Mouse (Mus musculus): ENCODE data around the gene Mta2.
"Not testable (repeated sequence)": the region's sequence is repeated elsewhere in the genome, so short reads cannot be mapped to it uniquely, and the experiment has no call there.

Gene Mta2

GRCm38 (mm10) chr19:8941515-8942217 lies at the start of gene Mta2:
TSS of gene Mta2 (plus strand) at chr19:8941875.
- DNase-seq (ENCODE audit: low read depth) = peak; percentile 97

DNA sequence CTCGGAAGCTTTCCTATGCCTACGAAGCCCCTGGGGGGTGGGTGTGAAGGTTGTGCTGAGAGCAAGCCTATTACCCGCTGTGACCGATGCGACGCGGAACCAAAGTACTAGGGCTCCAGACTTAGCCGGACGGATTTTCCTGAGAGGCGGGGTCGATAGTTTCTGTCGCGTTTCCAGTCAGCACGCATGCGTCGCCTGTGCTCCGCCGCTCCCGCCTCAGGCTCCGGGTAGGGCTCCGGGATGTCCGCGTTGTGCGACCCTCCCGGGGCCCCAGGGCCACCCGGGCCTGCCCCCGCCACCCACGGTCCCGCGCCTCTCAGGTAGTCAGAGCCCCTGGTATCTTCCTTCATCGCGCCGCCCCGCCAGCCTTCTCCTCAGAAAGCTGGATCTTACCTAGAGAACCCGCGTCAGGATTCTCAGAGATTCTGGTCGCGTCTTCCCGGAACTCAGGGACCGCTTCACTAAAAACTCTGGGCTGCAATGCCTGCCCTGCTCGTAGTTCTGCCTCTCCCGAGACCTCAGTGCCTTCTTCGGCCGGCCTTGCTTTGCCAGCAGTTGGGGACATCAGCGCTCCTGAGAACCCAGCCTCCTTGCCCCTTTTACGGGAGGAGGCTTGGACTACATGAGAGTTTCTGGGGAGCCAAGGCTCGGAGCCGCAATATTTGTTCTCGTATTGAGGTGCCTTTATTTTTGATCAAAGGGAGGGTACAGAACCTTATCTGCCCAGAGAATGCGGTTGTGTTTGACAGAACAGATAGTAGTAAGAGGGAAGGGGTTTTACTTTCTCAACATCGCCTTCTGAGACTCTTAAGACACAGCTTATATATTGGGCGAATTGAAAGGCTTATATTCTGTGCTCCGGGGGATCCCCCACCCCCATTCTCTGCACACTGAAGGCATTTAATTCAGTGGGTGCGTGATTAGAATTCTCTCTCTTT lies 48.6 kb upstream of the Mta2 start, which contains the start of gene Ints5:
TSS of gene Ints5 (plus strand) at position 177 of the 938 bp plus-strand sequence.
- DNase-seq (ENCODE audit: low read depth) = peak; percentile 90

DNA sequence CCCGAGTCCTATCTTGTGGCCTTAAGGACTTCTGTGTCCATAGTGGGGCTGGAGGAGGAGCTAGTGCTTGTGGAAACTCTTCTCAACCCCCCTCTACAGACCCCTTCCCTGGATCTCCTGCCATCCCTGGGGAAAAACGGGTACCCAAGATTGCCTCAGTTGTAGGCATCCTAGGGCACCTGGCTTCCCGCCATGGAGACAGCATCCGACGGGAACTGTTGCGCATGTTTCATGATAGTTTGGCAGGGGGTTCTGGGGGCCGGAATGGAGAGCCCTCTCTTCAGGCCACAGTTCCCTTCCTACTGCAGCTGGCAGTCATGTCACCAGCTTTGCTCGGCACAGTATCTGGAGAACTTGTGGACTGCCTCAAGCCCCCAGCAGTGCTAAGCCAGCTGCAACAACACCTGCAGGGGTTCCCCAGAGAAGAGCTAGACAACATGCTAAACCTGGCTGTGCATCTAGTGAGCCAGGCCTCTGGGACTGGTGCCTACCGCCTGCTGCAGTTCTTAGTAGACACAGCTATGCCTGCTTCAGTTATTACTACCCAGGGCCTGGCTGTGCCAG lies 46.2 kb upstream of the Mta2 start:
- no peak for DNase-seq (ENCODE audit: low read depth)

DNA sequence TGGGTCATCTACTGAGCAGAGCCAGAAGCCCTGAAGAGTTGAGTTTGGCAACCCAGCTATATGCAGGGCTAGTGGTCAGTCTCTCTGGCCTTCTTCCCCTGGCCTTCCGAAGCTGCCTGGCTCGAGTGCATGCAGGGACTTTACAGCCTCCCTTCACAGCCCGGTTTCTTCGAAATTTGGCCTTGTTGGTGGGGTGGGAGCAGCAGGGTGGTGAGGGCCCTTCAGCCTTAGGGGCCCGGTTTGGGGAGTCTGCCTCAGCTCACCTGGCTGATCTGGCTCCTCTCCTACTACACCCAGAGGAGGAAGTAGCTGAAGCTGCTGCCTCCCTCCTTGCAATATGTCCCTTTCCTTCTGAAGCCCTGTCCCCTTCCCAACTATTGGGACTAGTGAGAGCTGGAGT lies 45.4 kb upstream of the Mta2 start:
- not testable (repeated sequence) for DNase-seq (ENCODE audit: low read depth)

- DNase-seq (ENCODE audit: low read depth) = not testable (repeated sequence)
These were observed 44.3 kb upstream of the Mta2 start for GRCm38 (mm10) chr19:8897211-8897864.

- peak; percentile 96 for DNase-seq (ENCODE audit: low read depth)
These were observed 43.7 kb upstream of the Mta2 start, which contains the start of gene Ganab for GRCm38 (mm10) chr19:8897865-8898495. TSS of gene Ganab (plus strand) at chr19:8898071.

DNA sequence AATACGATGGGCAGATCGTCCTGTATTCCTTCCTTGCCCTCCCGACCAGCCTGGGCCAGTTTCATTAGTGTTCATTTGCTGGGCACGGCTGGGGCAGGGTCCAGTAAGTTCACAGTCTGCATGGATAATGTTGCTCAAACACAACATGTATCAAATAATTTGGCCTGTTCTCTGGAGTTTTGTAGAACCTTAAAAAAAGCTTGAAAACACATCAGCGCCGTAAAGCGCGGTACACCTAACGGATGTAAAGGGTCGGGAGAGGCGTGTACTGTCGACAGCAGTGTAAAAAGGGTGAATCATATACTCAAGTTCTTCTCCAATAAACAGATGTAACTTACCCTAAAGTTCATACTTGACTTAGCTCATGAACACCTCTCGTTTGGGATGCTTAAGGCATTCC lies 43.1 kb upstream of the Mta2 start:
- DNase-seq (ENCODE audit: low read depth) = no peak

GRCm38 (mm10) chr19:8899079-8899478 lies 42.6 kb upstream of the Mta2 start:
- DNase-seq (ENCODE audit: low read depth) = no peak

- no peak for DNase-seq (ENCODE audit: low read depth)
These were observed 38.3 kb upstream of the Mta2 start for GRCm38 (mm10) chr19:8903412-8903811.

DNA sequence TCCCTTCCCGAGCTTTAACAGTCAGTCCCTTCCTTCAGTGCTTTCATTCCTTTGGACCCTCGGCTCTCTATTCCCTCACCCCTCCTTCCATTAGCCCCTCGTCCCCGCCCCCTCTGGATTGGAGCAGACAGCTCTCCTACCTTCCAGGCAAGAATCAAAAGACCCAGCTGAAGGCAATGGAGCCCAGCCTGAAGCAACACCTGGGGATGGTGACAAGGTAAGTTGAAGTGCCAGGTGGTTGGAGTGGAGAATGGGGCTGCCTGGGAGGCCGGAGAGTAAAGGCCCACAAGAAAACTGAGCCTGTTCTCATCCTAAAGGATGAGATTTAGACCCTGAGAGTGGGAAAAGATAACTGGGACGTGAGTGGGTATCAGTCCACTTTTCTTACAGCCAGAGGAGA lies 33.1 kb upstream of the Mta2 start:
- no peak for DNase-seq (ENCODE audit: low read depth)

- no peak for DNase-seq (ENCODE audit: low read depth)
These were observed 29.9 kb upstream of the Mta2 start for GRCm38 (mm10) chr19:8911810-8912209.

GRCm38 (mm10) chr19:8914212-8914611 lies 27.5 kb upstream of the Mta2 start:
- DNase-seq (ENCODE audit: low read depth) = no peak

DNA sequence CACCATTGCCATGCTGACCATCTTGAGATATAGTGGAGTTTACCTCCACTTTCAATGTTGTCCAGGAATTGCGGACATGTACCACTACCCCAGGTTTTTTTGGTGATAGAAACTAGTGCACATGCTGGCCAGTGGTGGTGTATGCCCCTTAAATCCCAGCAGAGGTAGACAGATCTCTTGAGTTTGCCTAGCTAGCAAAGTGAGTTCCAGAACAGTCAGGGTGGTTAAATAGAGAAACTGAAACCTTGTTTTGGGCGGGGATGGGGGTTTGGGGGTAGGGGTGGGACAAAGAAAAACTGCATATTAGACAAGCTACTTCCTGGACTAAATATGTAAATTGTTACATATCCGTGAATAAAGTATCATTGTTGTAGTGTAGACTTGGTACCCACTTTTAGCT lies 22.7 kb upstream of the Mta2 start:
- no peak for DNase-seq (ENCODE audit: low read depth)

GRCm38 (mm10) chr19:8919684-8920072 lies 22.0 kb upstream of the Mta2 start:
- no peak for DNase-seq (ENCODE audit: low read depth)

GRCm38 (mm10) chr19:8920073-8920736 lies 21.5 kb upstream of the Mta2 start, which contains the start of gene B3gat3:
TSS of gene B3gat3 (plus strand) at chr19:8920374.
- DNase-seq (ENCODE audit: low read depth) = peak; percentile 85

- DNase-seq (ENCODE audit: low read depth) = no peak
These were observed 20.8 kb upstream of the Mta2 start for GRCm38 (mm10) chr19:8920836-8921291.

GRCm38 (mm10) chr19:8921741-8922140 lies 19.9 kb upstream of the Mta2 start:
- DNase-seq (ENCODE audit: low read depth) = no peak

GRCm38 (mm10) chr19:8926766-8927165 lies 14.9 kb upstream of the Mta2 start:
- DNase-seq (ENCODE audit: low read depth) = no peak

DNA sequence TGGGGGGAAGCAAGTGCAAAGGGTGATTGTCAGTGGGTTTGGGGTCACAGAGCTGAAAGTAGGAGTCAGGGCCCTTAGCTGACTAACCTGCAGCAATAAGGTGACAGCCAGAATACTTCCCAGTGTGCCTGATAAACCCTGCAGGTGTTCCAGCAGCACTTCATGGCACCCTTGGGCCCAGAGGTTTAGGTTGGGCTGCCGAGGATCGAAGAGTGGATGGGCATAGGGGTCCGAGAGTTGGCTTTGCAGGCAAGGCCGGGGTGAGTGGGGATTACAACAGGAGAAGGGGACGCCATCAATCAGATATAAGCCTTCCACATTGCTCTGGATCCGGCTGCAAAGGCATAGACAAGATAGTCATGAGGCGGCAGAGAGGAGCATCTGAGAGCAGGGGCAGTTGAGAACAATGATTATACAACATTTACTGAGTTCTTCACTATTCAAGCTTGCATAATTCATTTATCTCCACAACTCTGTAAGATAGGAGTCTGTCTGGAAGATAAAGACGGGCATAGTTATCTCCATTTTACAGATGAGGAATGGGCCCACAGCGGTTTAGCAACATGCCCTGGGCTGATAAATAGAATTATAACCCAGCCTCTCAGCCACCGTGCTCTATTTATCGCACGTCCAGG lies 13.7 kb upstream of the Mta2 start:
- DNase-seq (ENCODE audit: low read depth) = no peak

DNA sequence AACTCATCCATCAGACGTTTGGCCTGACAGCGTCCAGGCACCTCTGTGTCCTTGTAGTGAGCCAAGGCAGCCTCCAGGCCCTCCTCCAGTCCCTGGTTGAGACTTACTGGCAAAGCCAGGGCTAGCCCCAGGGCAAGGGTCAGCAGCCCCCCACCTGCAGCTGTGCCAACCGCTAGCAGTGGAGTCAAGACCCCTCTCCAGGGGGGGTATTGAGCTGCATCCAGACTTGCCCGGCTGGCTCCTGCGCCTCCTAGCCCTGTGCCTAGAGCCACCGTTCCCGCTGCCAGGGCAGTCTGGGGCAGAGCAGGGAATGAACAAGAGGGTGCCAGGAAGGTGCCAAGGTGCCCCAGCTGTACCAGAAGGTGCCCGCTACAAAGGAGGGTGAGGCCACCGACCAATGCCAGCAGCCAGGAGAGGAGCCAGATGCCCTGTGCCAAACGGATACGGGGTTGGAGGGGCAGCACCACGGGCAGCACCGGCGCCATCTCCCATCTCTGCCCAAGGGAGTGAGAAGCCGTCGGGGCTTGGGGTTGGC lies 12.9 kb upstream of the Mta2 start:
- DNase-seq (ENCODE audit: low read depth) = no peak
